ENCODE assay signal across 16 mouse cellular contexts in genomic region chr7:55982010-55982700, GRCm38 (mm10).
"Had no signal": no experiment of that assay in that cellular context is flagged by ENCODE, and none has a peak within 500 bp of the region (broad histone marks: within the 10 kb centered on the region; RNA-seq: fewer than 3 reads in every experiment).

No protein-coding gene starts in this region.

- H3K9ac ChIP-seq: kidney, embryonic 15.5 days; lung, embryonic 14.5 days; midbrain, embryonic 12.5 days; neural tube, embryonic 13.5 days had no signal

- DNase-seq: kidney, adult 2 months; kidney, postnatal 14 days; lung, embryonic 14.5 days; lung, postnatal 10 days; right cerebral cortex, adult 18-20 months; right cerebral cortex, postnatal 25 days; thymus, postnatal 14 days had no signal

- H3K27ac ChIP-seq: kidney, embryonic 15.5 days; left cerebral cortex, adult 2 months; limb, embryonic 10.5 days; macrophage; midbrain, embryonic 12.5 days; neural tube, embryonic 13.5 days had no signal

- H3K27me3 ChIP-seq: kidney, embryonic 15.5 days; megakaryocyte, embryonic 14.5 days; midbrain, embryonic 12.5 days; neural tube, embryonic 13.5 days had no signal

- H3K4me2 ChIP-seq: kidney, embryonic 15.5 days; lung, embryonic 14.5 days; midbrain, embryonic 12.5 days; neural tube, embryonic 13.5 days had no signal

- H3K4me3 ChIP-seq: kidney, embryonic 15.5 days; left cerebral cortex, adult 2 months; limb, embryonic 10.5 days; megakaryocyte, embryonic 14.5 days; midbrain, embryonic 12.5 days; neural tube, embryonic 13.5 days had no signal

- H3K4me1 ChIP-seq: kidney, embryonic 15.5 days; limb, embryonic 10.5 days; midbrain, embryonic 12.5 days; neural tube, embryonic 13.5 days had no signal

- ATAC-seq: intestine, embryonic 16.5 days; midbrain, embryonic 16.5 days had no signal

- H3K9me3 ChIP-seq: kidney, embryonic 15.5 days; limb, embryonic 10.5 days; megakaryocyte, embryonic 14.5 days; midbrain, embryonic 12.5 days; neural tube, embryonic 13.5 days had no signal
